Mouse (Mus musculus) heart, embryonic 12.5 days (tissue): ENCODE data around the gene Tkfc. TPM values are rescaled to one million over a fixed set of nuclear protein-coding genes. Genes with fewer than 3 reads are reported as not detected.

ENCODE experiments used
- ATAC-seq: fragments of 200-750 bp; cut with Nextera tagmentation; 2 replicates; pipeline ENCODE4 v1.8.0; 2017; ENCODE audit warnings: moderate TSS enrichment, moderate library complexity; ENCODE audit not compliant: insufficient number of reproducible peaks, low FRiP score
- H3K27ac ChIP-seq: fragments of 300-500 bp; sonication (generic); 2 replicates; pipeline ENCODE4 v1.5.1; 2016; ENCODE audit warnings: mild to moderate bottlenecking, moderate library complexity; ENCODE audit not compliant: poor library complexity, severe bottlenecking
- H3K27me3 ChIP-seq: fragments of 300-500 bp; sonication (generic); replicated peaks from 2 replicates; pipeline ENCODE4 v1.6.1; 2016; ENCODE audit warnings: mild to moderate bottlenecking, moderate library complexity
- H3K36me3 ChIP-seq: fragments of 300-500 bp; sonication (generic); 2 replicates; pipeline ENCODE4 v1.6.1; 2016; ENCODE audit warnings: mild to moderate bottlenecking, moderate library complexity
- H3K4me1 ChIP-seq: fragments of 300-500 bp; sonication (generic); replicated peaks from 2 replicates; pipeline ENCODE4 v1.6.1; 2016; ENCODE audit warnings: mild to moderate bottlenecking
- H3K4me2 ChIP-seq: fragments of 300-500 bp; sonication (generic); 2 replicates; pipeline ENCODE4 v1.6.1; 2016; ENCODE audit warnings: mild to moderate bottlenecking, moderate library complexity
- H3K4me3 ChIP-seq: fragments of 300-500 bp; sonication (generic); 2 replicates; pipeline ENCODE4 v1.5.1; 2016; ENCODE audit warnings: mild to moderate bottlenecking
- H3K9ac ChIP-seq: fragments of 300-500 bp; sonication (generic); 2 replicates; pipeline ENCODE4 v1.6.1; 2016; ENCODE audit warnings: mild to moderate bottlenecking, moderate library complexity
- H3K9me3 ChIP-seq: fragments of 300-500 bp; sonication (generic); replicated peaks from 2 replicates; pipeline ENCODE4 v1.6.1; 2016; ENCODE audit warnings: mild to moderate bottlenecking, moderate library complexity
- WGBS: fragments of 180-500 bp; shearing (Covaris S2); methylation state at CpG from one replicate; pipeline ENCODE4 v1.1.7; 2016; 5-methylcytosine and 5-hydroxymethylcytosine counted together
- polyA plus RNA-seq: library from polyadenylated mRNA; unstranded; fragments of >200 nt; fragmentation: Nextera tagmentation; extraction: Ambion mirVana; gene quantifications from 2 replicates; pipeline ENCODE4 v1.2.1, GENCODE M21; 2016

Gene Tkfc
- 11.9 and 12.4 TPM in 2 replicates for polyA plus RNA-seq

DNA sequence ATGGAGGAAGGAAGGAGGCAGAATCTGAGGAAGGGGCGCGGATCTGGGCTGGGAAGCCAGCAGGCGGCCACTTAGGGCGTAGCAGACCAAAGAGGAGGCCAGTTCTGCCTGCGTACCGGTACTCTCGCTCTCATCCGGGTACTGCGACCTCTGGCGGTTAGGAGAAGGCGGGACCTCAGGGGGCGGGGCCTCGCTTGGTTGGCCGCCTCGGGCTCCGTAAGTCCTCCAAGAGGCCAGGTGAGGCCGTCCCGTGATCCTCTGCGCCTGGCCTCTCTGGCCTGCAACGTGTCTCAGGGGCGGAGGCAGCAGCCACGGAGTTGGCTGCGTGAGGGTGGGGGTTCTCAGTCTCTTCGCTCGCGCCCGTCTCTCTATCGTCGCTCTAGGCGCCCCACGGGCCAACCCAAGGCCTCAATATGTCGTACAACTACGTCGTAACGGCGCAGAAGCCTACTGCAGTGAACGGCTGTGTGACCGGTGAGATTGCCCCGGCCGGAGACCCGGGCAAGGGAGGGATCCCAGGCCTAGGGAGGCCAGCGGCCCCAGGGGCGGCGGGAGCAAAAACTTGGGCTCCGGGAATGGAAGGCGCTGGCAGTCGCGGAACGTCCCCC, at the start of gene Tkfc, which contains the start of gene Ddb1:
Gene Tkfc, minus strand, starts transcription at position 362 of the 608 bp plus-strand sequence.
Gene Ddb1, plus strand, starts transcription at position 35 of the 608 bp plus-strand sequence.
- H3K4me1 ChIP-seq, result peaks cover 44% of the 10 kb centered on the region
- peak within 1 kb of the TSS; percentile 95 for H3K9ac ChIP-seq
- H3K4me2 ChIP-seq, result peak within 1 kb of the TSS; percentile 71
- peaks cover 31% of the 10 kb centered on the region for H3K36me3 ChIP-seq
- H3K9me3 ChIP-seq, result no peaks in the 10 kb centered on the region
- under 1% methylated on average over 49 of the region's 49 CpGs for WGBS
- ATAC-seq, result peak; percentile 98
- H3K4me3 ChIP-seq, result peak within 1 kb of the TSS; percentile 87
- H3K27ac ChIP-seq, result peak within 1 kb of the TSS; percentile 91
- no peaks in the 10 kb centered on the region for H3K27me3 ChIP-seq

DNA sequence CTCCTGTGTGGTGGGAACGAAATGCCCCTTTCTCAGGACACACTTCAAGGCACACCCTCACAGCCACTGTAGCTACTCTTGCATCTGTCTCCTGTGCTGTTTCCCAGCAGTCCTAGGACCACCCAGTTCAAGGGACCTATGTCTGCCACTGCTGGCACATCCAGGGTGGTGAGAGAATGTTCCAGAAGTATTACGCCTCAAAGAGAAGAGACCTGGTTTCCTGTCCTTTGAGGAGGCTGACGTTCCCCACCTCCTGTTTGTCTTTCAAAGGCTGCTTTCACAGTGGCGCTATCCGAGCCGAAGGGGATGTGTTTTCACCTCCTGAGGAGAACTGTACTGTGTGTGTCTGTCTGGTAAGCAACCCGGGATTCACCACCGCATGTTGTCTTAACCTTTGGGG, 42.7 kb upstream of the Tkfc start:
- H3K36me3 ChIP-seq, result no peaks in the 10 kb centered on the region
- no peak overlapping the region for H3K9ac ChIP-seq
- H3K27ac ChIP-seq, result no peak overlapping the region
- H3K27me3 ChIP-seq, result peaks cover 3% of the 10 kb centered on the region; the same call in 1 of the 2 replicates
- H3K9me3 ChIP-seq, result no peaks in the 10 kb centered on the region
- H3K4me1 ChIP-seq, result no peaks in the 10 kb centered on the region
- no peak for ATAC-seq
- no peak overlapping the region for H3K4me3 ChIP-seq
- WGBS, result 74% methylated on average over 8 of the region's 8 CpGs
- H3K4me2 ChIP-seq, result no peak overlapping the region

DNA sequence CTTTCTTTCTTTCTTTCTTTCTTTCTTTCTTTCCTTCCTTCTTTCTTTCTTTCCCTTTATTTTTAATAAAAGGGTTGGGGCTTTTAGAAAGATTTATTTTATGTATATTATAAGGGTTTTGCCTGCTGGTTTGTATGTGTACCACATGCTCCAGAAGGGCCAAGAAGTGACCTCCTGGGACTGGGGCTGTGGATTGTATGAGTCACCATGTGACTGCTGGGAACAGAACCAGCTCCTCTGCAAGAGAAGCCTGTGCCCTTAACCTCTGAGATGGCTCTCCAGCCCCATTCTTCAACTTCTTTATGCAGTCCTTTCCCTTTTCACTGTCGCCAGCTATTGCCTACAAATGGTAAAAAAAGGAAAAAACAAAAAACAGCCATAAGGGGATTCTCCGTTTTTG, 40.2 kb upstream of the Tkfc start:
- Histone ChIP-seq H3K4me1 (no peaks in the 10 kb centered on the region), H3K27ac (no peak overlapping the region), H3K36me3 (no peaks in the 10 kb centered on the region), H3K27me3 (peaks cover 10% of the 10 kb centered on the region), H3K4me2 (no peak overlapping the region), H3K9ac (no peak overlapping the region), H3K4me3 (no peak overlapping the region), H3K9me3 (no peaks in the 10 kb centered on the region)
- 89% methylated on average over 2 of the region's 2 CpGs for WGBS
- no peak for ATAC-seq

DNA sequence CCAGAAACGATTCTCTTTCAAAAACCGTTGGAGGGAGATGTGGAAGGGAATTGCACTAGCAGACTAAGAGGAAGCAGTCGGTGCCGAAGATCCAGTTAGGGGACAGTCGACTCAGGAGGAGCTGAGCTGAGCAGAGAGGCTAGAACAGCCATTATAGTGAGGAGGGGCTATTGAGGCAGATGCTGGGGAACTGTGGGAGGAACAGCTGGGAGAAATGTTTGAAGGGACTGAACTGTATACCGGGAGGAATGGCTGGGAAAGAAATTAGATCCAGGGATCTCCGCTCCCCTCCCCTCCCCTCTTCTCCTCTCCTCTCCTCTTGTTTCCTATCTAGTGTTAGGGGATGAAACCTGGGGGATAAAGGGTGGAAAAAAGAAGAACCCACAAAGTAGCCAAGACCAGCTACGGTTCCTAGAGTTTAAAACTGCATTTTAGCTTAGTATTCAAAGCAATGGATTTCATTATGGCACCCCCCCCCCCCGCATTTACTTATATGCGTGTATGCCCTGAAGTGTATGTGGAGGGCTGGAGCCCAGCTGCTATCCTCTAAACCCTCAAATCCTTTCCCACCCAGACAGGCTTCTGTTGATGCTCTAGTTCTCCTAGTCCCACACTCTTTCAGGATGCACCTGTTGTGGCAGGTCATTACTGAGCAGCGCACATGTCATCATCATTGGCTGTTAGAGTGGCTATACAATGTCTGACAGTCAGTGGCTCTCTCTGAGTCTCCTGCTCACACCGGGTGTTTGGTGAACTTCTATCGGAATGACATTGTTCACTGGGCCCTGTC, 35.3 kb upstream of the Tkfc start:
- WGBS, result 50% methylated on average over 13 of the region's 13 CpGs
- no peak overlapping the region for H3K4me3 ChIP-seq
- ATAC-seq, result no peak

DNA sequence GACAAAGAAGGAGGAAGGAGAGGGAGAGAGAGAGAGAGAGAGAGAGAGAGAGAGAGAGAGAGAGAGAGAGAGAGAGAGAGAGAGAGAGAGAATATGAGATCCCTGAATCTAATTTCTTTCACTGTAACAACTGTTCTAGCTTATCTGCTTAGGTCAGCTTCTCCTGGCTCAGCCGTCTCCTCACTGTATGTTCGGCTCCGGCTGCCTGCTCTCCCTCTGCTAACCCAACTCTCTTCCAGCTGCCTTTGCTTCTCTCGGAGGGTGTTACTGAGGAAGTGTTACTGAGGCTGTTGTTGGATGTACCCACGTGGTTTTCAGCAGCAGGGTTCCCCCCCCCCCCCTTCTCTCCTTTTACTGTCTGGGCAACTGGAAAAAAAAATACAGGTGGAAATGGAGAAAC, 34.6 kb upstream of the Tkfc start:
- WGBS, result 2% methylated on average over 5 of the region's 5 CpGs
- H3K9ac ChIP-seq, result no peak overlapping the region

More for the DNA sequence above, 35.3 kb upstream of the Tkfc start:
- H3K9me3 ChIP-seq, result no peaks in the 10 kb centered on the region
- H3K9ac ChIP-seq, result no peak overlapping the region
- no peak overlapping the region for H3K27ac ChIP-seq
- peak overlapping the region; percentile 33 for H3K4me2 ChIP-seq
- H3K4me1 ChIP-seq, result peaks cover 6% of the 10 kb centered on the region; the same call in 1 of the 2 replicates
- no peaks in the 10 kb centered on the region for H3K36me3 ChIP-seq
- H3K27me3 ChIP-seq, result peaks cover 7% of the 10 kb centered on the region

DNA sequence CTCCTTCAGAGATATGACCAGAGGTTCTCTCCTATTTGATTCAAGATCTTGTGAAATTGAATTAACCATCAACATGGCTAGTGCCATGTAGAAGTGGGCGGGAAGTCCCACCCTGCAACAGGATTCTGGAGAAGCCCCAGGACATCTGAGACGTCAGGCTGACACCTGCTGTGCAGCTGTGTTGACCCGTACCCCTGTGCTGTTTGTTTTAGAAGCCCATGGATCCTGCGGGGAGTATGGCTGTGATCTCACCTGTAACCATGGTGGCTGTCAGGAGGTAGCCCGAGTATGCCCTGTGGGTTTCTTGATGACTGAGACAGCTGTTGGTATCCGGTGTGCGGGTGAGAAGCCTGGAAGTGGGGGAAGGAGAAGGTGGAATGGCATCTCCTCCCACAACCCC, 32.4 kb upstream of the Tkfc start:
- no peaks in the 10 kb centered on the region for H3K36me3 ChIP-seq
- peaks cover 11% of the 10 kb centered on the region for H3K27me3 ChIP-seq
- ATAC-seq, result no peak
- H3K4me3 ChIP-seq, result no peak overlapping the region
- no peak overlapping the region for H3K9ac ChIP-seq
- 52% methylated on average over 7 of the region's 7 CpGs for WGBS
- H3K4me2 ChIP-seq, result no peak overlapping the region
- peaks cover 22% of the 10 kb centered on the region for H3K4me1 ChIP-seq
- H3K27ac ChIP-seq, result no peak overlapping the region
- no peaks in the 10 kb centered on the region for H3K9me3 ChIP-seq

More for the DNA sequence above, 34.6 kb upstream of the Tkfc start:
- no peak overlapping the region for H3K27ac ChIP-seq
- ATAC-seq, result no peak
- no peak overlapping the region for H3K4me3 ChIP-seq
- H3K4me2 ChIP-seq, result peak overlapping the region; percentile 33
- no peaks in the 10 kb centered on the region for H3K36me3 ChIP-seq
- peaks cover 11% of the 10 kb centered on the region for H3K4me1 ChIP-seq
- peaks cover 7% of the 10 kb centered on the region for H3K27me3 ChIP-seq
- H3K9me3 ChIP-seq, result no peaks in the 10 kb centered on the region

DNA sequence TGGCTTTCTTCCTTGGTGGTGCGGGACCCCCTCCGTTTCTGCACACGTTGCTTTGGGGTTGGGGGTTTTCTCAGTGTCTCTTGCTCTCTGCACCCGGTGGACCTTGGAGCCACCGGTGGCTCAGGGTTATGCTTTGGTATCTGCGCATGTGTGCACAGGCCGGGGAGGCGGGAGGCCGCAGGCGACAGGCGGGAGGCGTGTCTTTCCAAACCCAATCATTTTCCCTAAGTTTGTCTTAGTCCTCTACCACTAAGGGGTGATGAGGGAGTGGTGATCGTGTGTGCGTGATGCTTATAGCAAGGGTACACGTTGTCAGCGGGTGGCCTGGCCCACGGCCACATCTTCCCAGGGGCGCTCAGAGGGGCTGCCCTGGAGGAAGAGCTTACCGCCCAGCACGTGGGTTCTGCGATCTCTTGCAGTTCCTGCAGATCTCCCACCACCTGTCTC, 29.4 kb upstream of the Tkfc start:
- H3K36me3 ChIP-seq, result peaks cover 21% of the 10 kb centered on the region

DNA sequence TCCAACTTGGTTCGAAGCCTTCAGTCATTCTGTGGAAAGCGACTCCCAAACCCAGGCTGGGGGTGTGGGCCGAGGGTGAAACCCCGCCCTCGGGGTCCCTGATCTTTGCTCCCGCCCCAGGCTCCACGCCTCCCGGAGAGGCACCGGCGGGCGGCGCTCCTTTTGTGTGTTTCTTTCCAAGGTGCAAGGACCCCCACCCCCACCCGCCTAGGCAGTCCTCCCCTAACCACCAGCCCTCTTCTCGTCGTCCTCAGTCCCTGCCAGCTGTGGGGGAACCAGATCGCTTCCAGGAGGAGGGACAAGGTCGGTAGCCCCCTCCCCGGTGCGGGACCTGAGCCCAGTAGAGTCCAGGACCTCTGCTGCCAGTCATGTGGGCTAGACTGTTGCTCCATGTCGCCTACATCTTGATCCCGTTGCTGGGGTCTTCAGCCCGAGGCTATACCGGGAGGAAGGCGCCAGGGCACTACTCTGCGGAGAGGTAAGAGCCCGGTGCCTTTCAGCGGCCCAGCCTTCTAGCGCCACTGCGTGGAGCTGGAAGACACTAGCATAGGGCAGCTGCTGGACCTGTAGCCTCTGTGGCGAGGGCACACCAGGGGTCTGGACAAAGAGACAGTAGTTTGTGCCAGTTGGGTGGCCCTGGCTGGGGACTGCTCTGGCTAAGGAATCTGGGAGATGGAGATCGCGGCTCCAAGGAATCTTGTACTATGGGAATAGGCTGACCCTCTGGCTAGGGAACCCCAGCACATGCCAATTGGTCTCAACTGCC, 28.8 kb upstream of the Tkfc start, which contains the start of gene Vwce:
Gene Vwce, plus strand, starts transcription at position 108 of the 766 bp plus-strand sequence.
- Histone ChIP-seq H3K36me3 (peaks cover 27% of the 10 kb centered on the region), H3K4me3 (peak within 1 kb of the TSS; percentile 53), H3K9me3 (no peaks in the 10 kb centered on the region), H3K4me1 (peaks cover 16% of the 10 kb centered on the region), H3K9ac (peak within 1 kb of the TSS; percentile 73), H3K4me2 (peak within 1 kb of the TSS; percentile 98), H3K27ac (no peak within 1 kb of the TSS), H3K27me3 (peaks cover 4% of the 10 kb centered on the region; the same call in 1 of the 2 replicates)
- WGBS, result 2% methylated on average over 32 of the region's 32 CpGs
- ATAC-seq, result peak; percentile 84

More for the DNA sequence above, 29.4 kb upstream of the Tkfc start:
- no peak overlapping the region for H3K27ac ChIP-seq
- peak overlapping the region; percentile 53 for H3K4me3 ChIP-seq
- no peaks in the 10 kb centered on the region for H3K9me3 ChIP-seq
- WGBS, result 6% methylated on average over 21 of the region's 21 CpGs
- H3K4me2 ChIP-seq, result peak overlapping the region; percentile 98
- peaks cover 4% of the 10 kb centered on the region; the same call in 1 of the 2 replicates for H3K27me3 ChIP-seq
- ATAC-seq, result peak; percentile 89
- peak overlapping the region; percentile 73 for H3K9ac ChIP-seq
- H3K4me1 ChIP-seq, result peaks cover 16% of the 10 kb centered on the region

DNA sequence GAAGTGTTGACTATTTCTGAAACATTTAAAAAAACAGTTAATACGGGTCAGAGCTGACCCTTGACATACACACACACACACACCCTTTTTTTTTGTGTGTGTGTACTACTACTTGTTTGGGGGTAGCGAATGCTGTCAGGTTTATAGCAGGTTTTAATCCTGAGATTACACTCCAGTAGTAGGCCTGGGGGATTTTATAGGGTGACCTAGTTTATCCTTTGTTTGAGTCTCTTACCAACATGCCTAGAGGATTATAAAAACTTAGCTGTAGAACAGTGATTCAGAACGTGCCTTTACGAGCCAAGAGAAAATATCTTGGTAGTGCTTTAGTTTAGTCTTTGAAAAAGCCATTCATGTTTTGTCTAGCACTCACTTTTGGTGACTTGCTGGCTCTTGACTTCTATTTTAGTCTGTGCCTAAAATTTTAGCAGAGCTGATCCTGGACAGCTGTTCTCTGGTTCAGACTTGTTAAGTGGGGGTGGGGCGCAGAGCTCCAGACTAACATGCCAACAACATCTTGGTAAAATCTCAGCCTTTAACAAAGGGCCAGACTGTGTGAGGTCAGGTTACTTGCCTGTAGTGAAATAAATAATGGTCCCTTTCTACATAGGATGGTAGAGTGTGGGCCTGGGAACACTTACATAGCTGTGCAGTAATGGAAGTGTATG, 3.3 kb upstream of the Tkfc start:
- no peak for ATAC-seq
- Histone ChIP-seq H3K4me3 (no peak overlapping the region), H3K9ac (no peak overlapping the region), H3K4me1 (peaks cover 32% of the 10 kb centered on the region), H3K27me3 (no peaks in the 10 kb centered on the region), H3K9me3 (no peaks in the 10 kb centered on the region), H3K27ac (no peak overlapping the region), H3K36me3 (peaks cover 63% of the 10 kb centered on the region), H3K4me2 (no peak overlapping the region)
- whole genome bisulfite sequencing, result 84% methylated on average over 5 of the region's 5 CpGs

DNA sequence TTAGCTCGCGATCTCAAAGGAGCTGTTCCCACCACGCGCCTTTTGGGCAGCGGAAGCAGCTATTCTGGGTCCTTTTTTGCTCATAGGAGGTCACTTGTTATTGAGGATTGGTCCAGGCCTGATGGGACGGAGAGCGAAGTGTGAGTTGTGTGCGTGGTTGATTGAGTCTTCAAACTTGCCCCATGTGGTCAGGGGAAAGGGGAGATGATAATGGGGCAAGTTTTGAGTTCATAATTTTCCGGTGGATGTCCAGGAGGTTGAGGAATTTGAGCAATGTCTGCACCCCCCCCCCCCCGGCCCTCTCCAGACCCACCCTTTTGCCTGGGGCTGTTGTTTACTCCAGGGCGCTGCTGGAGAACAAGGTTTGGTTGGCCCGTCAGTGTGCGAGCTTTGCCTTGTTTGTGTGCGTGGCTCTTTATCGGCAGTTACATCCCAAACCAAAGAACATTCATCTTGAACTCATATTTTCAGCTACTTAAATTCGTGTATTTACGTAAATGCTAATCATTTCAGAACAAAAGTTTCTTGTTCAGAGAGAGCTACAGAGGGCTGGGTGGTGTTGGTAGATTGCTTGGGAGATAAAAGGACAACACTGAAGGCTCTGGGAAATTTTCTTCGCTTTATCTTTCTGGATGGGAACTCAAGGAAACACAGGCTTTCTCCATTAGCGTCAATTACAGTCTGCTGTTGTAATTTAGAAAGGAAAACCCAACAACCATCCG, 608 bp upstream of the Tkfc start:
- H3K4me3 ChIP-seq, result peak overlapping the region; percentile 87
- ATAC-seq, result peak; percentile 29; the same call in 1 of the 2 replicates
- H3K27me3 ChIP-seq, result no peaks in the 10 kb centered on the region
- WGBS, result 4% methylated on average over 20 of the region's 20 CpGs
- peak overlapping the region; percentile 90 for H3K27ac ChIP-seq
- no peaks in the 10 kb centered on the region for H3K9me3 ChIP-seq
- H3K4me2 ChIP-seq, result peak overlapping the region; percentile 71
- H3K36me3 ChIP-seq, result peaks cover 37% of the 10 kb centered on the region
- peak overlapping the region; percentile 95 for H3K9ac ChIP-seq
- peaks cover 44% of the 10 kb centered on the region for H3K4me1 ChIP-seq
